ENCODE assay signal across 9 mouse cellular contexts in the genomic region with DNA sequence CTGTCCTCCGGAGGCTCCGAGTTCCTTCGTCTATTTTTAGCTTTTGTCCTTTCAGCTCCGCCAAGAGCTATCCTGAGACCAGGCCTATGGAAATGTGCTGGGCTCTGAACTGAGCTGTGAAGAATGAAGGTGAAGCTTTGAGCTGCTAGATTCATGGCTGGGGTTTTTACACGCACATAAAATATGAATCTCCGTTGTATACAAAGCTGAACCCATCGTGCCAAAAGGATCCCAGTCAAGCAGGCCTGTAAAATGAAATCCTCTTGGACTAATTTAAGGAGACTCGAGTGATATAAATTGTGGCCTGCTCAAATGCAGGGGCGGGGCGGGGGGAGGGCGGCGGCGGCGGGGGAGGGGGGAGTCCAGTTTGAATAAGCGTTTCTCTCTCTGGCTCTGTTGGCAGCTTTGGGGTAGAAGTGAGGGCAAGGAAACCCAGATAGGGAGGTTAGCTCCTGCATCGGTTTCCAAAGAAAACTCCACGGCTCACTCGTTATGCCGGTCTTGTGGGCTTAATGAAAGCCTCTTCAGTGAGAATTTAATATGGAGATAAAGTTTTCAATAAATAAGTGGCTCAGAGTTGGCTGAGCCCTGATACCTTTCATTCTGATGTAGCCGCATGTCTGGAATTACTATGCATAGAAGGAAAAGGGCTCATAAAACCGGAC.
DNase-seq lines count a peak whose midpoint lies in the region; ATAC-seq lines count a peak whose summit lies in the region.
"Had no signal": no experiment of that assay in that cellular context is flagged by ENCODE, and none has a peak within 500 bp of the region (broad histone marks: within the 10 kb centered on the region; RNA-seq: fewer than 3 reads in every experiment).

No protein-coding gene starts in this region.

- peak overlapping the region; percentile 11; the same call in 1 of the 2 replicates for H3K4me2 ChIP-seq in midbrain, embryonic 11.5 days

- no peak overlapping the region for H3K4me3 ChIP-seq in midbrain, embryonic 11.5 days (ENCODE audit: low read depth, low read length)
- H3K4me3 ChIP-seq: megakaryocyte, embryonic 14.5 days had no signal

- no peak overlapping the region for H3K27ac ChIP-seq in midbrain, embryonic 11.5 days (ENCODE audit: low read depth, low read length)

- peaks cover 12% of the 10 kb centered on the region; the same call in 1 of the 2 replicates for H3K4me1 ChIP-seq in midbrain, embryonic 11.5 days (ENCODE audit: control insufficient read depth, insufficient read depth, low read length)
- H3K4me1 ChIP-seq: megakaryocyte, embryonic 14.5 days had no signal

- ATAC-seq in midbrain, embryonic 11.5 days (ENCODE audit: low FRiP score): 0 out of 2 replicates have a peak, but pooled peaks have one; percentile 35

- H3K9me3 ChIP-seq in midbrain, embryonic 11.5 days (ENCODE audit: control insufficient read depth, low read length): no peaks in the 10 kb centered on the region
- H3K9me3 ChIP-seq: megakaryocyte, embryonic 14.5 days had no signal

- H3K9ac ChIP-seq in midbrain, embryonic 11.5 days (ENCODE audit: low read length): no peak overlapping the region; the same call in 1 of the 2 replicates

- H3K27me3 ChIP-seq in midbrain, embryonic 11.5 days (ENCODE audit: control insufficient read depth, insufficient read depth, low read length): no peaks in the 10 kb centered on the region
- H3K27me3 ChIP-seq: megakaryocyte, embryonic 14.5 days had no signal

- 30% methylated on average over 21 of the region's 21 CpGs for WGBS in midbrain, embryonic 11.5 days

- DNase-seq in adrenal gland, adult (ENCODE audit: inconsistent age in 2 of 2, low spot score in 1 of 2): peak; percentile 20 to 73
- DNase-seq in adrenal gland, postnatal 4 days (ENCODE audit: low spot score in 2 of 2): no peak
- DNase-seq in cerebellum, postnatal 25 days: peak; percentile 27 to 28
- DNase-seq in gastrocnemius, postnatal 25 days: peak; percentile 26
- DNase-seq in kidney, adult 9 months: peak; percentile 31
- DNase-seq in midbrain, embryonic 11.5 days (ENCODE audit: low spot score, missing footprints): peak; percentile 88
- DNase-seq in telencephalon, adult 2 months (ENCODE audit: low read depth, low spot score): peak; percentile 36
- DNase-seq in c-Kit-positive CD71-positive TER-119-positive erythroid progenitor cells, embryonic 14.5 days (ENCODE audit: low spot score): no peak

- no peaks in the 10 kb centered on the region for H3K36me3 ChIP-seq in midbrain, embryonic 11.5 days (ENCODE audit: control insufficient read depth, insufficient read depth, low read length)

Comparison
In these comparisons a context has a peak if more than half of its experiments do, and no peak if none do; other contexts are left out.
1. DNase-seq: peak in adrenal gland, adult (2 of 2), cerebellum, postnatal 25 days (2 of 2), gastrocnemius, postnatal 25 days (single experiment), kidney, adult 9 months (single experiment), midbrain, embryonic 11.5 days (single experiment) and telencephalon, adult 2 months (single experiment); none in adrenal gland, postnatal 4 days (0 of 2) and c-Kit-positive CD71-positive TER-119-positive erythroid progenitor cells, embryonic 14.5 days (single experiment).